Mouse (Mus musculus): Measurements from ENCODE around the gene Obp2b.

DNA sequence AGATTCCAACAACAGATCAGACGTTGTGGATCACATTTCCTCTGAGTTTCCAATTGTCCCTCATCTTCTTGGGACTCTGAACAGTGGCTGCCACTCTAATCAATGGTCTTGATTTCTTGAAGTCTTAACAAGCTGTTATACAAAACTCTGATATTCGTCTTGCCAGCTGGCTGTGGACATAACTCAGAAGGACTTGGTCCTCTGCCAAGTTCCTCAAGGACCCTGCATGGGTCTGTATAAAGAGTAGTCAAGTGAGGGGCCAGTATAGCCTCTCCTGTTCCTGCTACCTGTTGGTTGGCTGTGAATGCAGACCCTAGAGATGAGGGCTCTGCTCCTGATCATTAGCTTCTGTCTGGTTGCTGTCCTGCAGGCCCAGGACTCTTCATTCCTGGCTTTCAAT lies 28.5 kb downstream of the Obp2b start, which contains the start of gene Lcn3:
- TF ChIP-seq CTCF (conservative IDR thresholded peaks at IDR 0.05; ENCODE audit: insufficient read depth, insufficient read length, low read depth, low read length) (no peak), POLR2A (IDR thresholded peaks at IDR 0.05; ENCODE audit: low read depth, low read length) (no peak)

All from kidney, adult 2 months (tissue).